Mouse (Mus musculus) cerebellum, adult 9-11 months (tissue): ENCODE data around the gene Adamts7.
A peak's percentile ranks its signal among the peaks of the same experiment; 100 is the strongest.

Source experiments
- DNase-seq: peaks from one replicate; pipeline ENCODE4 v3.0.0; 2022

The Adamts7 gene

GRCm38 (mm10) chr9:90237232-90238062, 74.6 kb downstream of the Adamts7 start:
- DNase-seq, result no peak

DNA sequence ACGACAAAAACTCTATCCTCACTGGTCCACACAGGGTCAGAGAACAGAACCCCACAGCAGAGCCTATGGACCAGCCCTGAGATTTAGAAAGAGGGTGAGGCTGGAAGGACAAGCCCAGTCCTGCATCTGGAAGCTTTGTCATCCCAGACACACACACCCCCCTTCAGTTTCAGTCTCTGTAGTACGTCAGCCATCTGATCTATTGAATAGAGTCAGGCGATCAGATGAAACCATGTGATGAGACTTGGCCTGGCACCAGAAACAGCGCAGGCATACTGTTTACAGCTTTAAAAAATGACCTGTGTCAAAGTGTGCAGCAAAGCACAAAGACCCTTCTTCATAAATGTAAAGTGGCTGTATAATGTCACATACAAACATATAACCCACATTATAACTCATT, 77.7 kb downstream of the Adamts7 start:
- no peak for DNase-seq

- DNase-seq, result no peak
Observed at GRCm38 (mm10) chr9:90241041-90241440, 78.2 kb downstream of the Adamts7 start.

GRCm38 (mm10) chr9:90241618-90242017, 78.7 kb downstream of the Adamts7 start:
- no peak for DNase-seq

DNA sequence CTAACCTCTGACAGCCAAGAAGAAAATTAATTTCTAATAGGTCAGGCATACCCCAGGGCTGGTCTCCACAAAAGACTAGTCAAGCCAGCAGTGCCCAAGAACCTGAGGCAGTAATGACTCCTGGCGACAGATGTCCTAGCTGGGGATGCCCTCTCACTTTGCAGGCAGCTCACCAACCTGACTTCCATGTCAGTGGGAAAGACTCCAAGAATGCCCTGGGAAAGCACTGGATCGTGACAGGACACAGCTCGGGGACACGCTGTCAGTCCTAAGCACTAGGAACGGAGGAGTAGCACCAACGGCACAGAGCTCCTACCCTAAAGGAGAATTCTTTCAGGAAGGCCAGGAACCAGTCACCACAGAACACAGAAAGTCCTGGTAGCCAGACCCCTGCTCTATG, 79.4 kb downstream of the Adamts7 start:
- peak; percentile 26 for DNase-seq

GRCm38 (mm10) chr9:90242855-90243254, 80.0 kb downstream of the Adamts7 start:
- no peak for DNase-seq

DNA sequence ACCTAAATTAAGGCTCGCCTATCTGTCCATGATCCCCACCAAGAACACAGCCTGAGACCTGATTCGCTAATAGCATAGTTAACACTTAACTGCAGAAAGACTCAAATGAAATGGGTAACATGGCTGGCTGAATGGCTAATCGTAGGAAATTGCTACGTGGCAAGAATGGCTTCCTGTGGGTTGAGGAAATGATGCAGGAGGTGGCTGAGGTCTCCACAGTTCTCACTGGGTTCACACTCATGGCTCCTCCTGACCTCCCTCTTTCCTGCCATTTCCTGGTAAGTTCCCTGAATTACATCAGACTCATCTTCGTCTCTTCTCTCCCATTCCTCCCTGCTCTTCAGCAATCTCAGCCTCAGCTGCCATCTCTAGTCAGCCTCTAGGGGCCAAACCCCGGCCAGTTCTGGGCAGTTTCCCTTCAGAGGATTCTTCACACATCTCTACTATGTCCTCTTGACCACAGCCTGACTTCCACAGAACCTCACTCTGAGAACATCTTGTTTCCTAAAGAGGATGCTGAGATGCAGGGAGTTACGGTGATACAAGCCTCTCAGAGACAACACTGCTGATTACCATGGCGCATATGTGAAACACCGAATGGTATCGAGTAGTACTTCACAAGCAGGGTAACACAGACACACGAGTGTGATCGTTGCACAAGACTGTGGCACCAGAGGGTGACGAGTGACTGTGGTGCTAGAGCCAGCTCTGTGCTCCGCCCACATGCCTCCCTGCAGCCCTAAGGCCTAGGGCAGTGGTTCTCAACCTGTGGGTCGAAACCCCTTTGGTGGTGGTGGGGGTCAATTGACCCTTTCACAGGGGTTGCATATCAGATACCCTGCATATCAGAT, 81.7 kb downstream of the Adamts7 start:
- DNase-seq, result no peak

DNA sequence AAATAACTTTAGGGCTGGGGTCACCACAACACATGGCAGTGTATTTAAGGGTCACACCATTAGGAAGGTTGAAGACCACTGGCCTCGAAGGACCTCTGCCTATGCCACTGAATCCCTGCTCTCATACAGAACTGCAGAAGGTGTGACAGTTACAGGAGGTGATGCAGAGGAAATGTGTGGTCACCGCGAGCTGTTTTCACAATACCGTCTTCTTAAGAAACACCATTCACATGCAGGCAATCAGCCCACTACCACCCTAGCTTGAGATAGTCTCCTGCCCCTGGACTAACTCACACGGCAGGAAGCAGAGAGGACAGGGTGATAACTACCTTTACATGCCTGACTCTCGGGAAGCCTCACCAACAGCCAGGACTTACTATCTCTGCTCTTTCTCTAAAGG, 82.3 kb downstream of the Adamts7 start:
- no peak for DNase-seq

GRCm38 (mm10) chr9:90245781-90246180, 82.9 kb downstream of the Adamts7 start:
- DNase-seq, result no peak

DNA sequence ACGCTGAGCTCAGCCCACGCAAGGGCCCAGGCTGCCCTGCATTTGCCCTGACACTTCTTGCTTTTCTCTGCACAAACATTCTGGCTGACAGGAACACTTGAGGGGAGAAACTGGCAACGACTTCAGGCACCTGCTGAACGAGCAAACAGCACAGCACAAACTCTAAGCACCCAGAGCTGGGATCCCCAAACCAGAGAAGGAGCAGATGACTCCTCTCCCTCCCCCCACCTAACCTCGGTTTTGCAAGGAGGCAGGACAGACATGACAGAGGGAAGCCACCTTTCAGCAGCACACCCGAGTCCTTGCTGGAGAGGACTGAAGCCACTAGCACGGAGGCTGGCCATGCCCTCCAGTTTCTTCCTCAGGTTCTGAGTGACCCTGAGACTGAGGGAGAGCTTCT, 84.4 kb downstream of the Adamts7 start:
- DNase-seq, result no peak

GRCm38 (mm10) chr9:90248326-90248725, 85.5 kb downstream of the Adamts7 start:
- DNase-seq, result no peak

DNA sequence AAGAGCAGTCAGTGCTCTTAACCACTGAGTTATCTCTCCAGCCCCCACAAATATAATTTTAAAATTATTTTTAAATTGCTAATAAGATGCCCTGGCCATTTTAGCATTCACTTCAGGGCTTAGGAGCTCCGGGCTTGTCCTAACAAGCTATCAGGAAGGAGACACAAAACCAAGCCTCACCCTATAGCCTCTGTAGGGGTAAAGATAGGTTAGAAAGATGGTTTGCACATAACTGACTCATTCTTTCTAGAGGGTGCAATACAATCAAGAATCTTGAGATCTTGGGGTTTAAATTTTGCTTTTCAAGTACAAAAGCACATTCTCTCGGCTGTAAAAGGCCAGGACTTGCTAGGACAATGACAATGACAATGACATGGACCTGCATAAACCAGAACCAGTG, 86.2 kb downstream of the Adamts7 start:
- no peak for DNase-seq

- no peak for DNase-seq
Observed at GRCm38 (mm10) chr9:90250141-90250775, 87.4 kb downstream of the Adamts7 start.

- no peak for DNase-seq
Observed at GRCm38 (mm10) chr9:90250964-90251750, 88.3 kb downstream of the Adamts7 start.

DNA sequence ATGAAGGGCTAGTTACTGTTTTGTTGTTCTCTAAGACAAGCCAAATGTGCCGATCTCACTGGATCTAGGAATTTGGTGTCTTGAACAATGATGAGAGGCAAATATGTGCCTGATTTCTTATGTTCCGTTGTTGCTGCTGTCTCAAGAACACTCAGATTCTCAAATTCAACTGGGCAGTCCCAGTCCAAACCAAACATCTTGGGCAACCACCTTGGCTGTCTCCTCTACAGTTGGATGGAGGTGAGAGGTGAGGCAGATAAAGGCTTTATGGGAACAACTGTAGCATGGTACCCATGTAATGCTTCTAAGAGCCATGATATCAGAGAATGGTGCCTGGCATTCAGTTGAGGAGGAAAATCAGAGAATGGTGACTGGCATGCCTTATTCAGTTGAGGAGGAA, 90.3 kb downstream of the Adamts7 start:
- no peak for DNase-seq

- DNase-seq, result no peak
Observed at GRCm38 (mm10) chr9:90255844-90256405, 93.1 kb downstream of the Adamts7 start.

DNA sequence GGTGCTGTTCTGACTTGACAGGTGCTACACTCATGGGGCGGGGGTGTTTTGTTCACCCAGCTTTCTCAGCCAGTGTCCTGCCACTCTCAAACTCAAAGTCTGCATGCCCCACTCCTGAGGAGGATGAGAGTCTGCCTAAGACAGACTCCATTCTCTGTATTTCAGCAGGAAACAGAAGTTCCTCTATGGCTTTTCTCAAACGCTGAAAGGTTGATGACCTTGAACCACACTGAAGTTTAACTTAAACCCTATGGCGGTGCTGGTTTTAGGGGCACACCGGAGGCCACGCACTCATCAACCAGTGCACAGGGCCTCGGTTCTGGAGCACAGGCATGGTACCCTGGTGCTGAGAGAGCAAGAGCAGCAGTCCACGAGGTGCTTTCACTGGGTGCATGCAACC, 94.4 kb downstream of the Adamts7 start:
- DNase-seq, result no peak
